Mouse (Mus musculus) cortical plate, adult 2 months (tissue): ENCODE results near the gene Sash3.

ENCODE experiments used
- CTCF ChIP-seq: fragments of 200-500 bp; IDR thresholded peaks from 2 replicates; pipeline ENCODE4 v1.5.1; 2011; ENCODE audit warnings: mild to moderate bottlenecking, control low read depth, low read length; ENCODE audit not compliant: insufficient read depth; ENCODE audit errors: extremely low read depth
- POLR2A ChIP-seq: fragments of 200-500 bp; IDR thresholded peaks from 2 replicates; pipeline ENCODE4 v1.6.1; 2011; ENCODE audit warnings: mild to moderate bottlenecking, low read length, control low read depth; ENCODE audit not compliant: insufficient read depth; ENCODE audit errors: extremely low read depth

- TF ChIP-seq CTCF (no peak), POLR2A (no peak)
Measured at GRCm38 (mm10) chrX:48199026-48199425, 52.8 kb downstream of the Sash3 start.
